Mouse (Mus musculus) lung, postnatal 0 days (tissue): ENCODE measurements around the gene Lca5.

Source experiments
- CTCF ChIP-seq: IDR thresholded peaks from 2 replicates; pipeline ENCODE4 v1.5.1; 2016; ENCODE audit warnings: antibody characterized with exemption, mild to moderate bottlenecking
- EP300 ChIP-seq: IDR thresholded peaks from 2 replicates; pipeline ENCODE4 v1.6.1; 2016; ENCODE audit warnings: antibody characterized with exemption, mild to moderate bottlenecking, control low read depth

DNA sequence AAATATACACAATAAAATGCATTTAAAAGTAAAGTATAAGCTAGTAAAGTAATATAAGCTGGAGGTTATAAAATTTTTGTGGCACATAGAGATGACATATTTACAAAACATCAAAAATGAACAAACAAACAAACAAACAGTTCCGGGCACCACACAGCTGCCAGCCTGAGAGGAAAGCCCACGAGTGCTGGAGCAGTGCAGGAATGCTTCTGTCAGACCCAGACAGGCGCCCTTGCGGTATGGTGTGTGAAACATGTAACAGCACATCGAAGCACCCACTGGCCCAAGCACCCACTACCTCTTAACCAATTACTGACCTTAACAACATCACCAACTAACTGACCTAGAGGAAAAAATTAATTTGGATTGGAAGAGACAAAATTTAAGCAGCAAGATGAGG is 22.0 kb downstream of the Lca5 start:
- TF ChIP-seq EP300 = no peak
- TF ChIP-seq CTCF = no peak
